Mouse (Mus musculus): ENCODE measurements around the gene Bbs4. TPM values are rescaled to one million over a fixed set of nuclear protein-coding genes. Genes with fewer than 3 reads are reported as not detected.

Bbs4 gene
- total and polyA plus RNA-seq, 2 experiments from 2014 or later = 3.1 to 5.1 TPM

DNA sequence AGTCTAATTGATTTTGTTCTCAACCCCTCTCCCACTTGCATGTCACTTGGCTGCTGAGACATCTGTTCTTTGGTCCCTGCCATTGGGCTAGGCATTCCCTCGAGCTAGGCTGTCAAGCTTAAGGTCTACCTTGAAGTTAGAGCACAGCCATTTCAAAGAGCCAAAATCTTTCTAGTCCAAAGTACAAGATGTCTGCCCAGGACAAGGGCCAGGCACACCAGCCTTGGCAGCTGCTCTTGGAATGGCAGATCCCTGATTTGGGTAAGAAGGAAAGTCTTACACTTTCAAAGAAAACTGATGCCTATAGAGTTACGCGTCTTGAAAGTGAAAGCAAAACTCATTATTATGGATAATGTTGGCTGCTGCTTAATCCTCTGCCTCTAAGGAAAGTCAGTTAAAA, 37.1 kb downstream of the Bbs4 start:
- Histone ChIP-seq H3K4me3 (ENCODE audit: low read depth, low read length) (no peak overlapping the region), H3K9ac (replicated peaks; ENCODE audit: low read depth, low read length) (no peak overlapping the region), H3K27me3 (ENCODE audit: control insufficient read depth, insufficient read depth, low read length) (no peaks in the 10 kb centered on the region), H3K4me1 (ENCODE audit: control insufficient read depth, insufficient read depth) (no peaks in the 10 kb centered on the region), H3K36me3 (replicated peaks; ENCODE audit: control insufficient read depth, insufficient read depth, low read length) (peaks cover 48% of the 10 kb centered on the region), H3K9me3 (replicated peaks; ENCODE audit: control insufficient read depth, low read length) (no peaks in the 10 kb centered on the region), H3K27ac (ENCODE audit: low read depth) (no peak overlapping the region), H3K4me2 (ENCODE audit: low read depth, low read length) (no peak overlapping the region)
- TF ChIP-seq EP300 (IDR thresholded peaks at IDR 0.05; ENCODE audit: low read depth) = no peak
- no peak for TF ChIP-seq CTCF (IDR thresholded peaks at IDR 0.05; ENCODE audit: low read depth)
- DNase-seq (ENCODE audit: low spot score) (no peak), ATAC-seq (ENCODE audit: insufficient read depth, low read depth) (no peak)
- 91% methylated on average over 3 of the region's 3 CpGs for WGBS

GRCm38 (mm10) chr9:59311284-59311670, 42.0 kb downstream of the Bbs4 start:
- no peak for TF ChIP-seq CTCF (IDR thresholded peaks at IDR 0.05; ENCODE audit: low read depth)
- no peak for TF ChIP-seq EP300 (IDR thresholded peaks at IDR 0.05; ENCODE audit: low read depth)
- H3K4me2 ChIP-seq (ENCODE audit: low read depth, low read length) = no peak overlapping the region
- H3K27ac ChIP-seq (ENCODE audit: low read depth) = no peak overlapping the region
- no peaks in the 10 kb centered on the region for H3K9me3 ChIP-seq (replicated peaks; ENCODE audit: control insufficient read depth, low read length)
- WGBS = 67% methylated on average over 3 of the region's 3 CpGs
- no peaks in the 10 kb centered on the region for H3K27me3 ChIP-seq (ENCODE audit: control insufficient read depth, insufficient read depth, low read length)
- H3K4me3 ChIP-seq (ENCODE audit: low read depth, low read length) = no peak overlapping the region
- H3K9ac ChIP-seq (replicated peaks; ENCODE audit: low read depth, low read length) = no peak overlapping the region
- DNase-seq (ENCODE audit: low spot score) = no peak
- no peak for ATAC-seq (ENCODE audit: insufficient read depth, low read depth)
- H3K36me3 ChIP-seq (replicated peaks; ENCODE audit: control insufficient read depth, insufficient read depth, low read length) = peaks cover 53% of the 10 kb centered on the region
- no peaks in the 10 kb centered on the region for H3K4me1 ChIP-seq (ENCODE audit: control insufficient read depth, insufficient read depth)

GRCm38 (mm10) chr9:59310582-59311283, 42.6 kb downstream of the Bbs4 start:
- H3K27ac ChIP-seq (ENCODE audit: low read depth) = no peak overlapping the region; the same call in 1 of the 2 replicates
- H3K9ac ChIP-seq (replicated peaks; ENCODE audit: low read depth, low read length) = no peak overlapping the region
- peaks cover 57% of the 10 kb centered on the region for H3K36me3 ChIP-seq (replicated peaks; ENCODE audit: control insufficient read depth, insufficient read depth, low read length)
- H3K9me3 ChIP-seq (replicated peaks; ENCODE audit: control insufficient read depth, low read length) = no peaks in the 10 kb centered on the region
- H3K4me3 ChIP-seq (ENCODE audit: low read depth, low read length) = no peak overlapping the region
- H3K27me3 ChIP-seq (ENCODE audit: control insufficient read depth, insufficient read depth, low read length) = no peaks in the 10 kb centered on the region
- H3K4me2 ChIP-seq (ENCODE audit: low read depth, low read length) = no peak overlapping the region
- DNase-seq (ENCODE audit: low spot score) (no peak), ATAC-seq (ENCODE audit: insufficient read depth, low read depth) (no peak)
- WGBS = 77% methylated on average over 8 of the region's 8 CpGs
- TF ChIP-seq CTCF (IDR thresholded peaks at IDR 0.05; ENCODE audit: low read depth) (no peak), EP300 (IDR thresholded peaks at IDR 0.05; ENCODE audit: low read depth) (no peak)
- H3K4me1 ChIP-seq (ENCODE audit: control insufficient read depth, insufficient read depth) = no peaks in the 10 kb centered on the region

GRCm38 (mm10) chr9:59307890-59308289, 45.4 kb downstream of the Bbs4 start:
- Histone ChIP-seq H3K4me3 (ENCODE audit: low read depth, low read length) (no peak overlapping the region), H3K27me3 (ENCODE audit: control insufficient read depth, insufficient read depth, low read length) (no peaks in the 10 kb centered on the region), H3K36me3 (replicated peaks; ENCODE audit: control insufficient read depth, insufficient read depth, low read length) (peaks cover 46% of the 10 kb centered on the region), H3K27ac (ENCODE audit: low read depth) (no peak overlapping the region), H3K4me1 (ENCODE audit: control insufficient read depth, insufficient read depth) (no peaks in the 10 kb centered on the region), H3K9me3 (replicated peaks; ENCODE audit: control insufficient read depth, low read length) (no peaks in the 10 kb centered on the region), H3K9ac (replicated peaks; ENCODE audit: low read depth, low read length) (no peak overlapping the region), H3K4me2 (ENCODE audit: low read depth, low read length) (no peak overlapping the region)
- TF ChIP-seq CTCF (IDR thresholded peaks at IDR 0.05; ENCODE audit: low read depth) (no peak), EP300 (IDR thresholded peaks at IDR 0.05; ENCODE audit: low read depth) (no peak)
- WGBS = 66% methylated on average over 2 of the region's 2 CpGs
- no peak for ATAC-seq (ENCODE audit: insufficient read depth, low read depth)
- no peak for DNase-seq (ENCODE audit: low spot score)

- WGBS = 58% methylated on average over 2 of the region's 2 CpGs
- H3K9ac ChIP-seq (replicated peaks; ENCODE audit: low read depth, low read length) = no peak overlapping the region
- H3K27ac ChIP-seq (ENCODE audit: low read depth) = no peak overlapping the region
- DNase-seq (ENCODE audit: low spot score) = no peak
- H3K4me2 ChIP-seq (ENCODE audit: low read depth, low read length) = no peak overlapping the region
- no peaks in the 10 kb centered on the region for H3K9me3 ChIP-seq (replicated peaks; ENCODE audit: control insufficient read depth, low read length)
- H3K4me3 ChIP-seq (ENCODE audit: low read depth, low read length) = no peak overlapping the region
- TF ChIP-seq EP300 (IDR thresholded peaks at IDR 0.05; ENCODE audit: low read depth) = no peak
- no peak for TF ChIP-seq CTCF (IDR thresholded peaks at IDR 0.05; ENCODE audit: low read depth)
- no peak for ATAC-seq (ENCODE audit: insufficient read depth, low read depth)
- no peaks in the 10 kb centered on the region for H3K27me3 ChIP-seq (ENCODE audit: control insufficient read depth, insufficient read depth, low read length)
- no peaks in the 10 kb centered on the region for H3K4me1 ChIP-seq (ENCODE audit: control insufficient read depth, insufficient read depth)
- peaks cover 31% of the 10 kb centered on the region for H3K36me3 ChIP-seq (replicated peaks; ENCODE audit: control insufficient read depth, insufficient read depth, low read length)
Observed at GRCm38 (mm10) chr9:59296419-59296818, 56.9 kb downstream of the Bbs4 start.

GRCm38 (mm10) chr9:59292493-59292875, 60.8 kb downstream of the Bbs4 start:
- no peak for ATAC-seq (ENCODE audit: insufficient read depth, low read depth)
- no peak for TF ChIP-seq EP300 (IDR thresholded peaks at IDR 0.05; ENCODE audit: low read depth)
- TF ChIP-seq CTCF (IDR thresholded peaks at IDR 0.05; ENCODE audit: low read depth) = no peak
- Histone ChIP-seq H3K4me1 (ENCODE audit: control insufficient read depth, insufficient read depth) (peaks cover 11% of the 10 kb centered on the region; the same call in 1 of the 2 replicates), H3K4me3 (ENCODE audit: low read depth, low read length) (peak overlapping the region; percentile 92), H3K4me2 (ENCODE audit: low read depth, low read length) (peak overlapping the region; percentile 84), H3K27me3 (ENCODE audit: control insufficient read depth, insufficient read depth, low read length) (no peaks in the 10 kb centered on the region), H3K9me3 (replicated peaks; ENCODE audit: control insufficient read depth, low read length) (no peaks in the 10 kb centered on the region), H3K36me3 (replicated peaks; ENCODE audit: control insufficient read depth, insufficient read depth, low read length) (peaks cover 3% of the 10 kb centered on the region; the same call in 1 of the 2 replicates), H3K9ac (replicated peaks; ENCODE audit: low read depth, low read length) (peak overlapping the region; percentile 84; the same call in 1 of the 2 replicates), H3K27ac (ENCODE audit: low read depth) (no peak overlapping the region)
- 37% methylated on average over 3 of the region's 3 CpGs for WGBS
- no peak for DNase-seq (ENCODE audit: low spot score)
